Mouse (Mus musculus): ENCODE measurements around the gene Ccar1.

DNA sequence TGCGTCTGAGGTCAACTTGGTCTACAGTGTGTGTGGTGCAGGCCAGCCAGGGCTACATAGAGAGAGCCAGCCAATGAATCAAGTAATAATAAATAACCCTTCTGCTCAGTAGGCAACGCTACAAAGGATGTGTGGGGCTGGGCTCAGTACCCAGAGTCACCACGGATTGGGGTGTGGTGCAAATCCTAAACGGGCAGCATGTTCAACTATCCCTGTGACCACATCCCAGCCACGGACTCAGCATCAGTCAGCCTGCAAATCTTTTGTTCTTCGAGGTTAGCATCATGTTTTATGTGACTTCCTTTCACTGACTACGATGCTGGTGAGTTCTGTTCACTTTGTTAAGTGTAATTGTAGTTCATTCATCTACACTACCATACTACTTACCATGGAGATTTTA is 48.6 kb upstream of the Ccar1 start:
- TF ChIP-seq CTCF (IDR thresholded peaks at IDR 0.05; ENCODE audit: borderline replicate concordance, insufficient read depth, low read length) (no peak), POLR2A (IDR thresholded peaks at IDR 0.05; ENCODE audit: low read depth, low read length) (no peak)

Measured in embryonic fibroblast, embryonic 13.5 days (primary cell).